Mouse (Mus musculus) spleen, adult 2 months (tissue): ENCODE measurements at regions not wholly inside any gene's neighbourhood (a gene's known extent, or its start where the extent isn't known, plus 50 kb on each side); places are given as distances from the start of the nearest gene placed in this dataset.

Source experiments
- DNase-seq, 2 experiments: peaks; one replicate each; pipeline versions ENCODE4 v3.0.0 to v3.0.0-alpha.2; 2012 to 2021; ENCODE audit warnings: low spot score in 2 of 2, low read depth in 1 of 2
- H3K27ac ChIP-seq: fragments of 200-500 bp; 2 replicates; pipeline ENCODE4 v1.5.1; 2012; ENCODE audit warnings: low read length, inconsistent platforms; ENCODE audit not compliant: insufficient read depth
- H3K27me3 ChIP-seq: fragments of 200-500 bp; 2 replicates; pipeline ENCODE4 v1.6.1; 2012; ENCODE audit warnings: mild to moderate bottlenecking, moderate library complexity, low read length, inconsistent platforms; ENCODE audit not compliant: control insufficient read depth, insufficient read depth
- H3K36me3 ChIP-seq: fragments of 200-500 bp; 2 replicates; pipeline ENCODE4 v1.6.1; 2012; ENCODE audit warnings: mild to moderate bottlenecking, low read length, inconsistent platforms; ENCODE audit not compliant: control insufficient read depth, insufficient read depth
- H3K4me1 ChIP-seq: fragments of 200-500 bp; 2 replicates; pipeline ENCODE4 v1.6.1; 2011; ENCODE audit warnings: inconsistent platforms; ENCODE audit not compliant: control insufficient read depth, insufficient read depth, insufficient read length
- H3K4me3 ChIP-seq: fragments of 200-500 bp; 2 replicates; pipeline ENCODE4 v1.5.1; 2011; ENCODE audit warnings: mild to moderate bottlenecking, inconsistent platforms; ENCODE audit not compliant: insufficient read depth, insufficient read length; ENCODE audit errors: extremely low read depth
- CTCF ChIP-seq: fragments of 200-500 bp; IDR thresholded peaks from 2 replicates; pipeline ENCODE4 v1.5.1; 2011; ENCODE audit warnings: mild to moderate bottlenecking, inconsistent platforms; ENCODE audit not compliant: insufficient read depth, insufficient read length, insufficient replicate concordance; ENCODE audit errors: extremely low read depth
- POLR2A ChIP-seq: fragments of 200-500 bp; IDR thresholded peaks from 2 replicates; pipeline ENCODE4 v1.6.1; 2011; ENCODE audit warnings: low read depth, low read length, inconsistent platforms
- WGBS: fragments of 180-500 bp; shearing (Covaris S2); methylation state at CpG from one replicate; pipeline ENCODE4 v1.1.7; 2018; 5-methylcytosine and 5-hydroxymethylcytosine counted together

DNA sequence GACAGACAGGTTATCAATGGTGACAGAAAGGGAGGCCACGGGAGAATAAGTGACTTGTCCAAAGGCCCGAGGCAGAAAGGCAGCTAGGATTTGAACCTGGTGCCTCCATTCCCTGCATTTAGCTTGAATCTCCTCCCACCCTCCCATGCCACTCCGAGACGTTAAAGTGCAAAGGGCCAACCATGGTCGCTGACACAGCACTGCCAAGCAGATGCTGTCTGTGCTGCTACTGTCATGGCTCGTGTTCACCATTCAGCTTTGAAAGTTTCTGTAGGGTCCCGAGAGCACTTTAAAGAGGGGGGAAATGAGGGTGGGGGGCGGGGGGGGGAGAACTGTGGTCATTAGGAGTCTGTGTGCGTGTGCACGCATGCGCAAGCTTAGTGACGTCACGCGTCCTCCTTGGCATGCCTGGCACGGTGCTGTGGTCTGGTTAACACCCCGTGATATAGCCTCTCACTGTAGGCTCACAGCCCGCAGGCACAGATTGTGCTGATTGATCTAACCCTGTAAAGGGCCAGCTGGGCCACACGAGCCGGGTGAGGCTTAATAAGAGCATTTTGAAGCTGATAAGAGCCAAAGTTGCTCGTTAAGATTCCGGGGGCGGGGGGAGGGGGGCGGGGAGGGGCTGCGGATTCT is 140.5 kb downstream of the Tbx5 start:
- no peak for DNase-seq

DNA sequence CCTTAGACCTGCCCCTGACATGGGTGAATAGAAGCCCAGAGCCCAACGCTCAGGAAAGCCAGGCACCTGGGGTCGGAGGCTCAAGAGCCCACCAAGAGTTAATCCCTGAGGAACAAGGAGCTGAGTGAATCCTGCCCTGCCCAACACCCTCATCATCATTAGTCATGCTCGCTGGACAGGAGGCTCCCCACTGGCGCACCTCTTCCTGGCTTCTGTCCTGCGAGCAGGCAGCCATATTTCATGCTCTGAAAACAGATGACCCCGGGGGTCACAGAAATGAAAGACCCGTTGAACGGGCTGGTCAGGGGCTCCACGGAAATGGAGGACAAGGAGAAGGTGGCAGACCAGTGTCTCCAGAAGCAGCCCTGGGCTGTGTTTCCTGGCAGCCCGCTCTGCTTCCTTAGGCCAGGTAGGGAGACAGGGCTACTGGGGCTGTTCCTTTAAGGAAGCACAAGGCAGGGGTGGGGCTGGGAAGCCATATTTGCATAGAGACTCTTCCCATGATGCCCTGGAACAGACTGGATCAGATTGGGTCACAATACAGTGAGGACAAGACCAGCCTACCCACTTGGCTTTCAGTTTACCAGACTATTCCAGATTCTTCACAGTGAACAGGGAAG is 138.1 kb upstream of the Rbm19 start:
- Histone ChIP-seq H3K27ac (no peak overlapping the region), H3K27me3 (no peaks in the 10 kb centered on the region), H3K36me3 (no peaks in the 10 kb centered on the region), H3K4me3 (no peak overlapping the region), H3K4me1 (no peaks in the 10 kb centered on the region)
- no peak for DNase-seq
- 62% methylated on average over 10 of the region's 10 CpGs for WGBS
- no peak for TF ChIP-seq POLR2A
- no peak for TF ChIP-seq CTCF

More for the DNA sequence above, 140.5 kb downstream of the Tbx5 start:
- no peak overlapping the region for H3K4me3 ChIP-seq
- no peaks in the 10 kb centered on the region for H3K4me1 ChIP-seq
- no peak overlapping the region for H3K27ac ChIP-seq
- 53% methylated on average over 24 of the region's 24 CpGs for WGBS
- H3K27me3 ChIP-seq, result no peaks in the 10 kb centered on the region
- no peaks in the 10 kb centered on the region for H3K36me3 ChIP-seq
- TF ChIP-seq POLR2A, result no peak
- TF ChIP-seq CTCF, result no peak

- TF ChIP-seq CTCF, result no peak
- no peak for TF ChIP-seq POLR2A
- no peaks in the 10 kb centered on the region for H3K4me1 ChIP-seq
- WGBS, result 46% methylated on average over 18 of the region's 18 CpGs
Observed at GRCm38 (mm10) chr5:119981111-119981807, 135.0 kb upstream of the Rbm19 start.

DNA sequence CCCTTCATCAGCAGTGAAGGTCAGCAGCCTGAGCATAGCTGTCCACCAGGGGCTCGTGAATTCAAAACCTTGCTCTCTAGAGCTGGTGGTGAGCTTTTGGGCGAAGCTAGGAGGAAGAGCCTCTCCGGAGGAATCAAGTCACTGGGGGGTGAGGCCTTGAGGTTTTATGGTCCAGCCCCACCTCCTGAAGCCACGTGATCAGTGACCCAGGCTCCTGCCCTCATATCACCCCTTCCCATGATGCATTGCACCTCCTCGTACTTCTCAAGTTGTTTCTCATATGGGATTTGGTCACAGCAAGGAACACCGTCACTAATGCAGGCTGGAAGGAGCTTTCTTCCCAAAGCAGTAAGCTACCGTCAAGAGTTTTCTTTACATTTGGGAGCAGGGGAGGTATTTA is 132.1 kb upstream of the Rbm19 start:
- WGBS, result 57% methylated on average over 7 of the region's 7 CpGs
- Histone ChIP-seq H3K4me1 (no peaks in the 10 kb centered on the region), H3K36me3 (no peaks in the 10 kb centered on the region), H3K4me3 (no peak overlapping the region), H3K27me3 (no peaks in the 10 kb centered on the region), H3K27ac (no peak overlapping the region)
- DNase-seq, result no peak
- TF ChIP-seq CTCF (no peak), POLR2A (no peak)

More at GRCm38 (mm10) chr5:119981111-119981807, 135.0 kb upstream of the Rbm19 start:
- Histone ChIP-seq H3K27ac (no peak overlapping the region), H3K27me3 (no peaks in the 10 kb centered on the region), H3K4me3 (no peak overlapping the region), H3K36me3 (no peaks in the 10 kb centered on the region)
- DNase-seq, result no peak

- Histone ChIP-seq H3K27ac (no peak overlapping the region), H3K27me3 (no peaks in the 10 kb centered on the region)
- no peak for TF ChIP-seq POLR2A
Observed at GRCm38 (mm10) chr5:119992130-119992529, 124.1 kb upstream of the Rbm19 start.

DNA sequence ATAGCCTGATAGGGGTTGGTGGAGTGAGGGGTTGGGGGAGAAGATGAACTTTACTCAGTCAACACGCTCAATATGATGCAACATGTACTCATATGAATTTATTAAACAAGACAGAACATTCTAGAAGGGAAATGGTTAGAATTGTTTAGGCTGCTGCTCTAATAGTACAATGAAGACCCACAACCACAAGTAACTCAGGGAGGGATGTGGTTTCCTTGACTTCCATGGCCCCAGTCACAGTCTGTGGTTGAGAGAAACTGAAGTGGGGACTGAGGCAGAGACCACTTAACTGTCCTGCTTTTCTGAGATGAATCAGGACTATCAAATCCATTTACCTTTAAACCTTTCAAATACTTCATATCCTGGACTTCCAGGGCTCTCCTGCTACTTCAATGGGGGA is 120.5 kb upstream of the Rbm19 start:
- Histone ChIP-seq H3K36me3 (no peaks in the 10 kb centered on the region), H3K4me3 (no peak overlapping the region), H3K27ac (no peak overlapping the region), H3K4me1 (no peaks in the 10 kb centered on the region), H3K27me3 (no peaks in the 10 kb centered on the region)
- 11% methylated on average over 1 of the region's 1 CpGs for WGBS
- TF ChIP-seq CTCF, result no peak
- TF ChIP-seq POLR2A, result no peak
- no peak for DNase-seq

More at GRCm38 (mm10) chr5:119992130-119992529, 124.1 kb upstream of the Rbm19 start:
- 39% methylated on average over 3 of the region's 3 CpGs for WGBS
- no peak overlapping the region for H3K4me3 ChIP-seq
- H3K36me3 ChIP-seq, result no peaks in the 10 kb centered on the region
- DNase-seq, result no peak
- H3K4me1 ChIP-seq, result no peaks in the 10 kb centered on the region
